Mouse (Mus musculus): ENCODE data around the gene Mas1. TPM values are rescaled to one million over a fixed set of nuclear protein-coding genes. Genes with fewer than 3 reads are reported as not detected.
A peak's percentile ranks its signal among the peaks of the same experiment; 100 is the strongest.

The Mas1 gene
- 0.43 and 0.50 TPM in 2 replicates for polyA plus RNA-seq (2015; fragmentation: Nextera tagmentation; extraction: Ambion mirVana)

GRCm38 (mm10) chr17:12868043-12868442 lies at the start of gene Mas1:
Gene Mas1 (minus strand): TSS chr17:12868143.
- H3K36me3 ChIP-seq (ENCODE audit: control insufficient read depth, insufficient read depth) = no peaks in the 10 kb centered on the region
- 59% methylated on average over 2 of the region's 2 CpGs for WGBS

DNA sequence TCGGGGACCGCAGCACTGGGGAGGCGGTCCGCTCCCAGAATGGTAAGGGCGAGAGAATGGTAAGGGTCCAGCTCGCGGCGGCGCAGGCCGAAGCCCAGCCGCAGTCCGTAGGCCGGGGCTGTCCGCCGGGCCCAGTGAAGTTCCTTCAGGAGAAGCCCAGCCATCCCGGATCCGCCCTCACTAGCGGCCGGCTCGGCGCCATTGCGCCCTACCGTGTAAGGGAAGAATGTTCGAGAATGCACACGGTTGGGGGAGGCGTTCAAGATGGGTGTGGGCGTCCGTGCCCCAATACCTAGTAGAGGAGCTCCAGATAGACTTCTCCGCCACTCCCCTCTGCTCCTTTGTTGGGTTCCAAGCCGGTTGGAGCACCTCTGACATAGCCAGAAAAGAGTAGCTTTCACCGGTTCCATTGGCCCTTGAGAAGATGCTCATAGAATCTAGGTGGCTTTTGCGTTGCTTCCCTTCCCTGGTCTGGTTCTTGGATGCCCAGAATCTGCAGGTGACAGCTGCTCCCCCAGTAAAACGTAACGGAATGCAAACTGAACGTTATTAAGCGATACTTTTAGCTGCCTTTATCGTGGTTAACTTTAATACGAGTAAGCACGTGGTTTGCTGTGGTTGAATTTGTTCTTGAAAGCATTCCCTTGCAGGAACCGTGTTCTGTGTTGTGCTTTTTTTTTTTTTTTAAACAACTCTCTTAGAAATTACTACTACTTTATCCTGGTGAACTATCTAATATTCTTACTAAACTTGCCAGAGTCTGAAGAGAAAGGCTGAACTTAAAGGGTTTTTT lies 48.8 kb upstream of the Mas1 start:
- Histone ChIP-seq H3K27ac (ENCODE audit: low read length) (peak overlapping the region; percentile 83), H3K9me3 (ENCODE audit: control insufficient read depth, low read length) (no peaks in the 10 kb centered on the region), H3K27me3 (replicated peaks; ENCODE audit: control insufficient read depth, insufficient read depth, low read length) (no peaks in the 10 kb centered on the region), H3K9ac (replicated peaks; ENCODE audit: low read depth, low read length) (peak overlapping the region; percentile 94), H3K4me2 (ENCODE audit: low read length) (peak overlapping the region; percentile 71), H3K4me3 (replicated peaks; ENCODE audit: low read length) (peak overlapping the region; percentile 89), H3K4me1 (replicated peaks; ENCODE audit: control insufficient read depth, insufficient read depth, low read length) (peaks cover 11% of the 10 kb centered on the region), H3K36me3 (ENCODE audit: control insufficient read depth, insufficient read depth) (peaks cover 34% of the 10 kb centered on the region)
- peak; percentile 47 for ATAC-seq
- WGBS = under 1% methylated on average over 39 of the region's 40 CpGs

More at GRCm38 (mm10) chr17:12868043-12868442, at the start of gene Mas1:
- Histone ChIP-seq H3K9ac (replicated peaks; ENCODE audit: low read depth, low read length) (no peak within 1 kb of the TSS), H3K4me1 (replicated peaks; ENCODE audit: control insufficient read depth, insufficient read depth, low read length) (peaks cover 3% of the 10 kb centered on the region; the same call in 1 of the 2 replicates), H3K4me3 (replicated peaks; ENCODE audit: low read length) (no peak within 1 kb of the TSS), H3K4me2 (ENCODE audit: low read length) (no peak within 1 kb of the TSS), H3K9me3 (ENCODE audit: control insufficient read depth, low read length) (no peaks in the 10 kb centered on the region), H3K27ac (ENCODE audit: low read length) (no peak within 1 kb of the TSS), H3K27me3 (replicated peaks; ENCODE audit: control insufficient read depth, insufficient read depth, low read length) (no peaks in the 10 kb centered on the region)
- no peak for ATAC-seq

DNA sequence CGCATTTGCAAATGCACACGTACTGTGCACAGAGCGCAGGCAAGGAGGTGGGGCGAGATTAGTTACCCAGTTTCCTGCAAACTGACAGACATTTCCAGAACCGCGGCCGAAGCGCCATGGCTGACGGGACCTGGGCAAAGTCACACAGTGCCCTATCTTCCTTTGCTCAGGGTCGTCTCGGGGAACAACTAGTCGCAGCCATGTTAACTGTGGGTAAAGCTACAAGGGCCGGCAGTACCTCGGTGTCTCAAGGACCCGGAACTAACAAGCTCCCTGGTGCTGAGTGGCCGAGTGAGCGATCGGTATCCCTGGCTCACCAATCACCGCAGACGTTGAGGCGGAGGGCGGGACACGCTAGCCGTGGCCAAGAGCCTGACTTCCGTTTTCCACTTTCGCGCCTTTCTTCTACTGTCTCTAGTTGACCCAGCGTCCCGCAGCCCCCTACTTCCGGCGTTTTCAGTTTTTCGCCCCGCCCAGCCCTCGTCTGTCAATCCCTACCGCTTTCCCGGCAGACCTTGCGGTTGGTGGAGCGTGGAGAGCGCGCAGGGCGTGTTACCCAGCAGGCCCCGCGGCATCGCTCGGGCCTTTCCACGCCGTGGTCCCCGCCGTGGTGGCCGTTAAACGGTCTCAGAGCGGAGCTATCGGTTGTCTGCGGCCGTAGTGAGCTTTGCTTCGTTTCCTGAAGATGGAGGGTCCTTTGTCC lies 48.1 kb upstream of the Mas1 start, which contains the start of gene Mrpl18:
Gene Mrpl18 (minus strand): TSS at position 465 of the 703 bp plus-strand sequence.
- Histone ChIP-seq H3K36me3 (ENCODE audit: control insufficient read depth, insufficient read depth) (peaks cover 28% of the 10 kb centered on the region), H3K27ac (ENCODE audit: low read length) (peak within 1 kb of the TSS; percentile 83), H3K9me3 (ENCODE audit: control insufficient read depth, low read length) (no peaks in the 10 kb centered on the region), H3K4me2 (ENCODE audit: low read length) (peak within 1 kb of the TSS; percentile 93), H3K4me1 (replicated peaks; ENCODE audit: control insufficient read depth, insufficient read depth, low read length) (peaks cover 11% of the 10 kb centered on the region), H3K4me3 (replicated peaks; ENCODE audit: low read length) (peak within 1 kb of the TSS; percentile 89), H3K9ac (replicated peaks; ENCODE audit: low read depth, low read length) (peak within 1 kb of the TSS; percentile 94), H3K27me3 (replicated peaks; ENCODE audit: control insufficient read depth, insufficient read depth, low read length) (no peaks in the 10 kb centered on the region)
- WGBS = under 1% methylated on average over 56 of the region's 56 CpGs
- peak; percentile 99 for ATAC-seq

DNA sequence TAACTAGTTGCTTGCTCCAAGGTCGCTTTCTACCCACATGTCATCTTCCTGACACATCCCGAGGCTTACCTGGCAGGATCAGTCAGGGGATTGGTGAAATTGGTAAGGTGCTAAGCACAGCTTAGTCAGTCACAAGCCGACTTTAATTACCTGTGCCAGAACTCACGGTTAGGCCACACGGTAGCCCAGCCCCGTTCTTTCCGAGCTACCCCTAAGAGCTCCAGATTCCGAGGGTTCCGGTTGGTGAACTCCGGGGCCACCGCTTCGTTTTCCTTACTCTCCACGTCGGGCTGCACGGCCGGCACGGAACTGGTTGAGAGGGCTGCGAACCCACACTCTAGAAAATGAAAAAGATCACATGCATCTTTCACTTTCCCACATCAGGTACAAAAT lies 47.5 kb upstream of the Mas1 start, which contains the start of gene Tcp1:
Gene Tcp1 (plus strand): TSS at position 214 of the 393 bp plus-strand sequence.
- peaks cover 31% of the 10 kb centered on the region for H3K36me3 ChIP-seq (ENCODE audit: control insufficient read depth, insufficient read depth)
- WGBS = 1% methylated on average over 18 of the region's 18 CpGs

GRCm38 (mm10) chr17:12910391-12910790 lies 42.4 kb upstream of the Mas1 start:
- Histone ChIP-seq H3K36me3 (ENCODE audit: control insufficient read depth, insufficient read depth) (peaks cover 16% of the 10 kb centered on the region), H3K4me1 (replicated peaks; ENCODE audit: control insufficient read depth, insufficient read depth, low read length) (peaks cover 7% of the 10 kb centered on the region), H3K9me3 (ENCODE audit: control insufficient read depth, low read length) (no peaks in the 10 kb centered on the region), H3K4me3 (replicated peaks; ENCODE audit: low read length) (no peak overlapping the region), H3K27me3 (replicated peaks; ENCODE audit: control insufficient read depth, insufficient read depth, low read length) (no peaks in the 10 kb centered on the region), H3K9ac (replicated peaks; ENCODE audit: low read depth, low read length) (no peak overlapping the region), H3K4me2 (ENCODE audit: low read length) (no peak overlapping the region), H3K27ac (ENCODE audit: low read length) (no peak overlapping the region)
- WGBS = 90% methylated on average over 8 of the region's 8 CpGs
- ATAC-seq = no peak

More for the DNA sequence above, 47.5 kb upstream of the Mas1 start, which contains the start of gene Tcp1:
- peak within 1 kb of the TSS; percentile 94 for H3K9ac ChIP-seq (replicated peaks; ENCODE audit: low read depth, low read length)
- no peaks in the 10 kb centered on the region for H3K27me3 ChIP-seq (replicated peaks; ENCODE audit: control insufficient read depth, insufficient read depth, low read length)
- peak within 1 kb of the TSS; percentile 83 for H3K27ac ChIP-seq (ENCODE audit: low read length)
- H3K4me2 ChIP-seq (ENCODE audit: low read length) = peak within 1 kb of the TSS; percentile 93
- ATAC-seq = no peak
- peak within 1 kb of the TSS; percentile 89 for H3K4me3 ChIP-seq (replicated peaks; ENCODE audit: low read length)
- peaks cover 11% of the 10 kb centered on the region for H3K4me1 ChIP-seq (replicated peaks; ENCODE audit: control insufficient read depth, insufficient read depth, low read length)
- H3K9me3 ChIP-seq (ENCODE audit: control insufficient read depth, low read length) = no peaks in the 10 kb centered on the region

DNA sequence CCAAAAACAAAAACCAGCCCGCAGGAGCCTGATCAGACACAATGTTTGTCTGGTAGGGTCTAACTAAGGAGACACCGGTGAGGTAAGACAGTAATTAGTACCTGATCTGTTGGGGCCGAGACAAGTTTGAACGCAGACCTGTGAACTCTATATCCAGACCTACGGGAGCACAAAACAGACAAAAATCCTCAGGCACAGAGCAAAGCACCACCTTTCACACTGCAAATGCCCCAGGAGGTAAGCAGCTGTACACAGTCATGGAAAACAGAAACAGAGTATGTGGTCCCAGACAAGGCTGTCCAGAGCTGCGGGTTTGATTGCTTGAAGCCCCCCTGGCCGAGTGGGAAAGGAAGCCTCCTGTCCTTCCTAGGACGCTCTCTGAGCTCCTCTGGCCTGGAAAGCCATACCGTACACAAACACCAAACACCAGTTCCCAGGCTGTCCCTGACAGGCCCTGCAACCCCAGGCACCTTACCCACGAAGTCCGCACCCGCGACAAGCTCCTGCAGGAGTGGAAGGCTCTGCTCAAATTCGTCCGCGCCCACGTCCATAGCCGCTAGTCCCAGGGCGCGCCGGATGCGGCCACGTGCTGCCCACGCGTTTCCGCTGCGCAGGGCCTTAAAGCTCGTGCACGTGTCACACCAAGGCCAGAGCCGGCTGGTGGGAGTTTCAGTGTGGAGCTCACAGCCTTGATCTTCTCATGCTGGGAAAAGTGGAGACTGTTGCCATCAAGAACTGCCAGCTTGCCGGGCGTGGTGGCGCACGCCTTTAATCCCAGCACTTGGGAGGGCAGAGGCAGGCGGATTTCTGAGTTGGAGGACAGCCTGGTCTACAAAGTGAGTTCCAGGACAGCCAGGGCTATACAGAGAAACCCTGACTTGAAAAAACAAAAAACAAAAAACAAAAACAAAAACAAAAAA lies 41.7 kb upstream of the Mas1 start, which contains the start of gene Pnldc1:
Gene Pnldc1 (minus strand): TSS at position 870 of the 920 bp plus-strand sequence.
- no peaks in the 10 kb centered on the region for H3K9me3 ChIP-seq (ENCODE audit: control insufficient read depth, low read length)
- H3K4me2 ChIP-seq (ENCODE audit: low read length) = no peak within 1 kb of the TSS
- H3K27me3 ChIP-seq (replicated peaks; ENCODE audit: control insufficient read depth, insufficient read depth, low read length) = no peaks in the 10 kb centered on the region
- WGBS = 84% methylated on average over 35 of the region's 35 CpGs
- no peak within 1 kb of the TSS for H3K9ac ChIP-seq (replicated peaks; ENCODE audit: low read depth, low read length)
- no peak within 1 kb of the TSS for H3K27ac ChIP-seq (ENCODE audit: low read length)
- H3K4me1 ChIP-seq (replicated peaks; ENCODE audit: control insufficient read depth, insufficient read depth, low read length) = no peaks in the 10 kb centered on the region; the same call in 1 of the 2 replicates
- H3K4me3 ChIP-seq (replicated peaks; ENCODE audit: low read length) = no peak within 1 kb of the TSS
- peaks cover 16% of the 10 kb centered on the region for H3K36me3 ChIP-seq (ENCODE audit: control insufficient read depth, insufficient read depth)
- ATAC-seq = no peak

DNA sequence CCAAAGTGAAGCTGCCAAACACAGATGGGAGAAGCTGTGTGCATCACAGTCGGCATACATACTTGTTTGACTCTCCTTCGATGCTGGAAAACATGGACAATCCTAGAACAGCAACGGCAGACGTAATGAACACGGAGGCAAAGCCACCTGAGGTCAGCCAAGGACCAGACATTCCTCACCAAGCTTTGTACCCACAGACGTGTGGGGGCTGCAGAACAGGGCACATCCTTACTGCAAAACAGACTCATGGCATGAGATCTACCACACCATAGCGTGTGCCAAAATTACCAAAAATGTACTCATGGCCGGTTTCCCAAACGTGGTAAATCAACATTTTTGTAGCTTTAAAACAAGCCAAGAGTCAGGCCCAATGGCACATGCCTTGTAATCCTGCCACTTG lies 38.5 kb upstream of the Mas1 start:
- no peak overlapping the region for H3K27ac ChIP-seq (ENCODE audit: low read length)
- H3K4me3 ChIP-seq (replicated peaks; ENCODE audit: low read length) = no peak overlapping the region
- no peak overlapping the region for H3K4me2 ChIP-seq (ENCODE audit: low read length)
- H3K9ac ChIP-seq (replicated peaks; ENCODE audit: low read depth, low read length) = no peak overlapping the region
- 94% methylated on average over 9 of the region's 9 CpGs for WGBS
- H3K9me3 ChIP-seq (ENCODE audit: control insufficient read depth, low read length) = no peaks in the 10 kb centered on the region
- H3K36me3 ChIP-seq (ENCODE audit: control insufficient read depth, insufficient read depth) = peaks cover 6% of the 10 kb centered on the region; the same call in 1 of the 2 replicates
- no peaks in the 10 kb centered on the region for H3K27me3 ChIP-seq (replicated peaks; ENCODE audit: control insufficient read depth, insufficient read depth, low read length)
- no peak for ATAC-seq
- H3K4me1 ChIP-seq (replicated peaks; ENCODE audit: control insufficient read depth, insufficient read depth, low read length) = peaks cover 13% of the 10 kb centered on the region

- Histone ChIP-seq H3K27ac (ENCODE audit: low read length) (no peak overlapping the region), H3K4me3 (replicated peaks; ENCODE audit: low read length) (no peak overlapping the region), H3K9me3 (ENCODE audit: control insufficient read depth, low read length) (no peaks in the 10 kb centered on the region), H3K9ac (replicated peaks; ENCODE audit: low read depth, low read length) (no peak overlapping the region), H3K4me1 (replicated peaks; ENCODE audit: control insufficient read depth, insufficient read depth, low read length) (peaks cover 13% of the 10 kb centered on the region), H3K36me3 (ENCODE audit: control insufficient read depth, insufficient read depth) (peaks cover 3% of the 10 kb centered on the region; the same call in 1 of the 2 replicates), H3K4me2 (ENCODE audit: low read length) (no peak overlapping the region), H3K27me3 (replicated peaks; ENCODE audit: control insufficient read depth, insufficient read depth, low read length) (no peaks in the 10 kb centered on the region)
- ATAC-seq = no peak
- WGBS = 89% methylated on average over 4 of the region's 4 CpGs
Observed at GRCm38 (mm10) chr17:12905810-12906209, 37.9 kb upstream of the Mas1 start.
